Mouse (Mus musculus) embryo, embryonic 9.5 days (tissue): ENCODE data around the gene 6430628N08Rik.

ENCODE experiments used
- DNase-seq: peaks from one replicate; pipeline ENCODE4 v3.0.0-alpha.2; 2017; ENCODE audit errors: extremely low spot score

6430628N08Rik gene

DNA sequence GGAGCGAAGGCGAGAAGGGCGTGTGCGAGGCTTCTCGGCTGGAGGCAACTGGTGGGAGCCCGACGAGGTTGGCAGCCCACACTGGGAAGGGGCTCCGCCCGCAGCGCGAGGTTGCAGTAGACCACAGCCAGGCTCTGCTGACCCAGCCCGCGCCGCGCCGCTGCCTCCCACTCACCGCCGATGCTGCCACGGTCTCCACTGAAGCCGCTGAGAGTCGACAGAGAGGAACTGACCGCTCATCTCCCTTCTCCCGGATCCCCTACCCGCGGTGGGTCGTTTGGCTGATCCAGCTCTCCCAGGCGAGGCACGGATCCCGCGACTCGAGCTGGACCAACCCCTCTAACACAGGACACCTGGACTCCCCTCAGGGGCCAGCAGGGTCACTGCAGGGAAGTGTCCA, at the start of gene 6430628N08Rik:
6430628N08Rik (plus strand) TSS at position 113 of the 400 bp plus-strand sequence.
- peak; percentile 35 for DNase-seq

GRCm38 (mm10) chr4:115840842-115841241, 49.6 kb upstream of the 6430628N08Rik start:
- no peak for DNase-seq

- DNase-seq = no peak
These were observed 43.8 kb upstream of the 6430628N08Rik start for GRCm38 (mm10) chr4:115846656-115847055.

- no peak for DNase-seq
These were observed 43.1 kb upstream of the 6430628N08Rik start for GRCm38 (mm10) chr4:115847377-115847776.

DNA sequence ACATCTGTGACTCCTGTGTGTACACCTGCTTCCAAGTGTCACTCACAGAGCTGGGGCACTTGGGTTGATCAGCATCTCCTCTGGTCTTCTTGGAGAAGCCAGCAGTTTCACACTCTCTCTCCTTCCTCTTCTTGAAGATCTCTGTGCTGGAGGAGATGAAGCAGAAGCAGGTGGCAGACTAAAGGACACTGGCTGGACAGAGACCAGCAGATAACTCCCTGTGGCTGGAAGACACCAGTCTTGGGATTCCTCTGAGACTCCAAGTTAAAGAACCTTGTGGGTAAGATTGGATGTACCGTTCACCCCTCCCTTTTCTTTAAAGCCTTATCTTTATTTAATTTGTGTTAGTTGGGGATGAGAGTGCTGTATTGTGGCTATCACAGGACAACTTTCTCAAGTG, 42.4 kb upstream of the 6430628N08Rik start:
- DNase-seq = no peak

DNA sequence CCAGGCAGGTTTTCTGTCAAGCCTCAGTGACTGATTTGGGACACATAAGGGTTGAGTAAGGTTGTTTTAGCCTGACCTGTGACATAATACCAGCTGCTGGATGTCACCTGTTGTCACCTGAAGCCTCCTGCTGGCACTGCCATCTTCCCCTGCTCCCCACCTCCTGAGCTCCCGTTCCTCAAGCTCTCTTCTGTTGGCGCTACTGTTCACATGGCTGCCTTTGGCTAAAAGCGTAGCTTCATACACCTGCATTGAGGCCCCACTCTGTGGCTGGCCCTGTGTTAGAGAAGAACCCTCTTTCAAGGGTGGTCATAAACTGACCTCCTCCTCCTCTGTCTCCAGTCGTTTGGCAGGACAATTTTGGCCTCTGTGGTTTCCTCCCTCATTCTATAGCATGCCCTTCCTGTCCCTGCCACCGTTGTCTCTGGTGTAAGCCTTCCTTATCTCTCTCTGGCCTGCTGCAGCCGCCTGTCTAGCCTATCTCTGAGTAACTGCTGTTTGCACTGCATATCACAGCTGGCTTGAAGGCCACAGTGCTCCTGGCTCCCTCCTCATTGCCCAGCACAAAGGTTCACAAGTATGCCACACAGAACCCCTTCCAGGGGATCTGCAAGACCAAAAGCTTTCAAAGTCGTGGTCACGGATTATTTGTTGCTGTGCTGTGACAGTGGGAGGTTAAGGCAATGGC, 41.3 kb upstream of the 6430628N08Rik start:
- no peak for DNase-seq

GRCm38 (mm10) chr4:115850111-115850510, 40.4 kb upstream of the 6430628N08Rik start:
- DNase-seq = no peak

DNA sequence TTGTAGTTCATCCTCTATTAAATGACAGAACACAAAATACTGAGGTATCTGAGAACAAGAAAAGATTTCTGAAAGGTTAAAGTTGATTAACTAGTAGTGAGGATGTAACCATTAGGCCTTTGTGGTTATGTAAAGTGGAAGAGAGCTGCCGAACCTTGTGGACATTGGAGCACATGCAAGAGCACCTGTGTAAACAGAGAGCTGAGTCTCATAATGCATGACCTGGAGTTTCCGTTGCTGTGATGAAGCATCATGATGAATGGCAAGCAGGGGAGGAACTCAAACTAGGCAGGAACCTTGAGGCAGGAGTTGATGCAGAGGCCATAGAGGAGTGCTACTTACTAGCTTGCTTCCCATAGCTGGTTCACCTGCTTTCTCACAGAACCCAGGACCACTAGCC, 39.8 kb upstream of the 6430628N08Rik start:
- DNase-seq = no peak

DNA sequence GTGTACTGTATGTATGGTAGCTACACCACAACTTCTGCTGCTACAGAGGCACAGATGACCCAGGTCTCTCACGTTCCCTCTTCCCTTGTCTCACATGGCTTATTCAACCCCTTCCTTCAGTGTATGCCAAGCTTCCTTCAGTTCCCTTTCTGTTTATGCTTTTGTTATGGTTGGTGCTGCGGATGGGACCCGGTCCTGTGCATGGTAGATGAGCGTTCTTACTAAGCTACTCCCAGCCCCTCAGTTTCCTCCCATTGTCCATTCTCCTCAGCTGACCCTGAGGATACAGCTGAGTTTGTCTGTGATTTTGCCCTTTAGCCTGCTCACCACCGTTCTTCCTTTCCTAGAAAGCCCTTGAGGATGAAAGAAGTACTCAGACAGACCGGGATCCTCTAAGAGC, 38.9 kb upstream of the 6430628N08Rik start:
- DNase-seq = no peak

DNA sequence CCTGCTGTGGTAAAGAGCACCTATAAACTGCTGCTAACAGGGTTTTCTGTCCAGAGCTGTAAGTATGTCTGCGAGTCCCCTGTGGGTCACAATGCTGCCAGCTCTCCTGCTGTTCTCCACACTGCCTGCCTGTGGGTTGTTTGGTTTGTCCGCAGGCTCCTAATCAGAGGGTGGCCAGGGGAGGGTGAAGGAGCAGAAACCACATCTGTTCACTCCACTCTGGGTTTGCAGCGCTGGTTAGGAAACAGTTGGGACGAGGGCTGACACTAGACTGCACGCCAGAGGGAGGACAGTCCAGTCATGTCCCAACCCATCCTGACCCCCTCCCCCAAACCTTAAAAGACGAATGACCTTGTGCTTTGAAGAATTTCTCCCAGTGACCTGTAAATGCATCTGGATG, 35.4 kb upstream of the 6430628N08Rik start:
- no peak for DNase-seq

GRCm38 (mm10) chr4:115855609-115856008, 34.9 kb upstream of the 6430628N08Rik start:
- no peak for DNase-seq

DNA sequence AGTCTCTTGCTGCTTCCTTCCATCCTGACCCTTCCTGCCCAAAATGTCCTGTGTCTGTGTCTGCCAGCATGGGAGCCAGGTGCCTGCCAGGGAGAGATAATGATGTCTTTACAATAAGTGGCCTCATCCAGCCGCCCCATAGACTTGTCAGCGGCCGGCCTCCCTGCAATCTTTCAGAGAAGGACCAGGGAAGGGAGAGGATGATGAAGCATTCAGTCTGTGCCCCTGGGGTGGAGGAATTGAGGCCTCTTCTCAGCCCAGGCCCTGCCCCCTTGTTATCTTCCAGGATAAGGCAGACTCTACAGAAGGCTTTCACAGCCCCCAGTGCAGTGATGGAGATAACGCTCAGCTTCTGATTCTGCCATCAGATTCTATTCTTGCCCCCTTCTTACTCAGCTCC, 34.2 kb upstream of the 6430628N08Rik start:
- no peak for DNase-seq

DNA sequence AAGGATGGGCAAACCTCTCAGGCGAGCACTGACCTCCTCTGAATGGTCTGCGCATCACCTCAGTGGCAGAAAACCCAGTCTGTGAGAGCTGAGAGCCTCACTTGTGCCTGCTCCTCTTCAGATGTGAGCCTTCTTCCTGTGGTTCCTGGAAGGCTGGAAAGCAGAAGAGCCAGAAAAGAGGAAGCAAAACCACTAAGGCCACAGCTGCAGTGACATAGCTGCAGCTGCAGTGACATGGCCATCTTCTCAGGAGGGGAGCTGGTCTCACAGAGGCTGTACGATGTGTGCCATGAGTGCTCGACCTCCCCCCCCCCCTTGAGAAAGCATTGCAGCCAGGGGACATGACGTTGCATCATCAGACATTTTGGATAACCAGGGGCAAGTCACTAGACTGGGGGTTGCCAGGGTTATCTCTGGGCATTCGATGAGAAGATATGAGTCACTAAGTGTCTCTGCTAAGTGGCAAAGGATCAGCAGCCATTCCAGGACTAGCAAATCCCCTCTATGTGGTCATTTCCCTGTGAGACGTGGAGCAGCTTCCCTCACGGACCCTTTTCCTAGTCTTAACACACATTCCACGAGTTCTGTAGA, 33.1 kb upstream of the 6430628N08Rik start:
- no peak for DNase-seq

- no peak for DNase-seq
These were observed 27.1 kb upstream of the 6430628N08Rik start for GRCm38 (mm10) chr4:115863352-115863751.

GRCm38 (mm10) chr4:115863880-115864279, 26.6 kb upstream of the 6430628N08Rik start:
- no peak for DNase-seq

DNA sequence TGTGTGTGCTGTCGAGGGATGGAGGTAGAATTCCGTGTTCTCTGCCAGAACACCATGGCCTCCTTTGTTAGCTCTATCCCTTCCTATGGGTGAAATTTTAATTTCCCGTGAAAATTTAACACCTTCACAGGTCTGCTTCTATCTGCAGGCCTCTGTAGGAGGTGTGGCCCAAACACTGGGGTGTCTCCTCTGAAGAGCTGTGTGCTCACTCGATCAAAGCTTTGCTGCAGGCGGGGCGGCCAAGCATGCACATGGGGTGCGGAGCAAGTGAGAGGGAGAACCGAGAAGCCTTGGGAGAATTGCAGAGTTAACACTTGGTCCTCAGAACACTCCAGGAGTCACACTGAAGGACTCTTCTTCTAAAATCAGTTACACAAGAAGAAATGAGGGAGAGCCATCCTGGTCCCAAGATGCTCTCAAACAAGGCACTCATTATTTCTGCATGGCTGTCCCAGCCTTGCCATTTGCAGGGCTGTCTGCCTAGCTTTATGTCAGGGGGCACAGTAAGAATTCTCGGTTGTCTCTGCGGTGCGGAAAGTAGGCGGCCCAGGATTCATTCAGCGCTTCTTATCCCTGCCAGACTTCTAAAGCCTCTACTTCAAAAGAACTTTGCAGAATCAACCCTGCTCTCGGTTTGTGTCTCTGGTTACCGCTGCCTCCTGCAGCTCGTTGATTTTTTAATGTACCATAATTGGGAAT, 20.8 kb upstream of the 6430628N08Rik start:
- no peak for DNase-seq

DNA sequence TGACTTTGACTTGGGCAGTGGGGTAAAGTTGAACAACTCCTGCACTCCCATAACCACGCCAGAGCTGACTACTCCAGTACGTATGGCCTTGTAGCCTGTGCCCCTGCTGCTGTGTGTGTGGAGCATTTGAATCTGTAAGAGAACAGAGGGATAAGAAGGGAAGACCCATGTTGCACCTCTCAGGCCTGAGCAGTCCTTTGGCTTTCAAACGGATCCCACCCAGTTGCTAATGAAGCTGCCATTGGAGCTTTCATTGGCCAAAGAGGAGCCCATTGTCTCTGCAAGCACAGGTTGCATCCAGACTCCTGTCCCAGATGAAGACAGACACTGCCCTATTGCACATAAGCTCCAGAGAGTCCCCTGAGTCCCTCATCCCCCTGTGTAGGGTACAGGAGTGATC, 17.2 kb upstream of the 6430628N08Rik start:
- DNase-seq = no peak

DNA sequence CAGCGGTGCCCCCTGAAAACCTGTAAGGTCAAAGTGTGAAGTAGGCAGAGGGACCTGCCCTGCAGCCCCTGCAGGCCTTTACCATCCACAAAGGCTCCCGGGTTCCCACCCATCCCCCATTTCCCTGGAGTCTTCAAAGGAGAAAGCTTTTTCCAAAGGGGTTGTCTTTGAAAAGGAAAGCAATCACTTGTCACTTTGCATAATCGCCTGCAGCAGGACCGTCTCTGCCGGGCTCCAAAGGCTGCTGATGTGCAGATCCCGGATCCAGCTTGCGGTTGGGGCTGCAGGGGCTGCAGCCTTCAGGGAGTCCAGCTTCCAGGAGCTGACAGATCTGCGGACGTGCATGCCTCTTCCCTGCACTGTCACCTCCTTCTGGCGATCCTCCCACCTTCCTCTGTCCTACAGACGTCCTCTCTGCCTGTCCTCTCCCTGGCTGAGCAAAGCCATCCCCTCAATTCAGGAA, 12.2 kb upstream of the 6430628N08Rik start:
- peak; percentile 78 for DNase-seq

DNA sequence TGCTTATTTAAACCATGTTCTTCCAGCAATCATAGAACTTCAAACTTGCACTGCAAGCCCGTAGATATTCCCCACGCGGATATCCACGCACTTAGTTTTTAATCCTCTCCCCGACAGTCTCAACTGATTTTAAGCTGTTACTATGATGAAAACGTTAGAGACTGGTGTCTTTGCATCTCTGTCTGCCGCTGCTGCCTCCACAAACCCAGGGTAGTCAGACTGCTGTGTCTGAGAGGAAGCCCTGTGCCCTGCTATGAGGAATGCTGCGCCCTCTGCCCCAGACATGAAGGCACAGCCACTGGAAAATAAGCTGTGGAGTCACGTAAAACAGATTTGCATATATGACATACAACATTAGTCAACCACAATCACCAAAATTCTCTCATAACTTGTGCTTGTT, 11.6 kb upstream of the 6430628N08Rik start:
- DNase-seq = no peak

DNA sequence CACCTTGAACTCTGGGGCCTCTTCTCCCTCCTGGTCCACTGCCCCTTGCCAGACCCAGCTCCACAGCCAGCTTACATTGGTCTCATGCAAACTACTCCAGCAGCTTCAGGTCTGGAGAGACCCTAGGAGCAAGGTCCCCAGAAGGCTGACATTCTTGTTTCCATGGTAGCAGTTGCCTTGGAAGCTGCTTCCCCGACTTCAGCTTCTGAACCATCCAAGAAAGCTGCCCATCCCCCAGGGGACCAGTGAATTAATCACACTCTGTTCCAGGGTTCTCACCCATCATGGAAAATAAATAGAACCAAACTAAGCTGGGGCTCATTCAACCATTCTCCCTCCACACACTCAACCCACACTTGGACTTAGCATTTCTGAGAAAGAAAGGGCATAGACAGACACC, 9.3 kb upstream of the 6430628N08Rik start:
- DNase-seq = peak; percentile 56

DNA sequence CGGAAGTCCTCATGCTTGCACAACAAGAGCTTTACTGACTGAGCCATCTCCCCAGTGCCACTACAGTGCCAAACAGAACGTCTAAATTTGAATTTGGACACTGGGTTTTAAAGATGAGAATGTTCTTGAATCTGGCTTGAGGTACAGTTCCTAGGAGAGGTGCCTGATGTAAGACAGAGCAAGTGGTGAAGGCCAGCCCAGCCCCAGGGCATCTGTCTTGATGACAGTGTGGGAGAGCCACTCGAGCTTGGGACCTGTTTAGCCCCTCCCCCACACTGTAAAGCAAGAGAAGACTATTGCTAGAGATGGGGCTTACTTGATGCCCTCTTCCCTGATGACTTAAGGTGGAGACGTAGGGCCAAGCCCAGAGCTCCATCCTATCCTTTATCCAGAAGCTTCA, 8.3 kb upstream of the 6430628N08Rik start:
- no peak for DNase-seq

DNA sequence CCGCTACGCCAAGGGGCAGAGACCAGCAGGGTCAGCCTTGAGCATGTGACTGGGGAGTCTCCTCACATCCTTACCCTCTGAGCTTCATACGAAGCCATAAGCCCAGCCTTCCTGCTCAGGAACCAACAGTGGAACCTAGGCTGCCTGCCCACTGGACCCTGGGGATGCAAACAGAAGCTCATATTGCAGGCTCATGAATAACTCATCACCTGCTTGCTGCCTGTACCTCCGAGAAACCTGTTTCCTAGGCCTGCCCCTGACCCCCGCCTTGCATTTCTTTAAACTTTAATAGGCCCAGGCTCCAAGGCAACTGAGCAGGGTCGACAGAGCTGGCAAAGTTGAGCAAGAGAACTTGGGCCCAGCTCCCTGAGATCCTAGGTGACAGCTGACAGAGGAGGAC, 6.4 kb upstream of the 6430628N08Rik start, which contains the start of gene Kncn:
Kncn (plus strand) TSS at position 379 of the 400 bp plus-strand sequence.
- DNase-seq = no peak

DNA sequence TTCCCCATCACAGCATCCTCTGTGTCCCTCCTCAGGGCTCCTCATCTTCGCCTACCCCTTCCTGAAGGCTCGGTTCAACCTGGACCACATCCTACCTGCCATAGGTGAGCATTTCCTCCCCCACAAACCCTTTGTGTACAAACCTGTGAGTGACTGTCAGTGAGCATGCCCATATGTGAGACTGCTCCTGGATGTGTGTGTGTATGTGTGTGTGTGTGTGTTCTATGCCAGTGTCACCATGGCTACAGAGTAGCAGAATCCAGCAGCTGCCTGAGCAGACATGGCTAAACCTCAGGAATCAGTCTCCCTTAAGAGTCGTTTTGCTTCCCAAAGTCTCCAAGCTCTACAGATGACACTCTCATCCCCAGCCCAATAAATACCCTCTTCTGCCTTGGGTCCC, 4.6 kb upstream of the 6430628N08Rik start:
- no peak for DNase-seq
